Comparison of ENCODE assay signal across 8 mouse cellular contexts in the genomic region with DNA sequence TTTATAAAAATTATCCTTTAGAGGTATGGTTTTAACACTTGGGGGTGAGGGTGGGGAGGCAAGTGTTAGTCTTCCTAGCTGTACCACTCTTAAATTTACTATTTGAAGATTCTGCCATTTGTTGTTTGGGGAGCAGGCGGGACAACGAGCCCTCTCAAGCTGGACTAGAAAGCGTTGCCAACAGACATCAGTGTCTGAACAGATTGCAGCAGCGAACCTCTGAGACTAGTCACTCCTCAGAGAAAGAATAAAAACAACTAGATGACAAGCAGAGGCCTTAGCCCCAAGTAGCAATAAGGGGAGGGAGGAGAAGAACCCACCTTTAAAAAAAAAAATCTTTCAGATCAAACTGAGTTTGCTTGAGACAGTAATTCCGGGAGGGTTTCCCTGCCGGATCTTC. TPM values are rescaled to one million over a fixed set of nuclear protein-coding genes. Genes with fewer than 3 reads are reported as not detected.
DNase-seq lines count a peak whose midpoint lies in the region; ATAC-seq and TF ChIP-seq lines count a peak whose summit lies in the region.

No protein-coding gene starts in this region.

- H3K27ac ChIP-seq in brown adipose tissue, adult 24 weeks (replicated peaks; ENCODE audit: low read depth, low read length): peak overlapping the region; percentile 90
- H3K27ac ChIP-seq in heart, postnatal 0 days (ENCODE audit: low read depth): peak overlapping the region; percentile 66; the same call in 1 of the 2 replicates
- H3K27ac ChIP-seq in liver, embryonic 15.5 days (replicated peaks): no peak overlapping the region

- H3K4me2 ChIP-seq in heart, postnatal 0 days (ENCODE audit: low read depth, low read length): peak overlapping the region; percentile 66
- peak overlapping the region; percentile 88 for H3K4me2 ChIP-seq in liver, embryonic 15.5 days

- H3K9ac ChIP-seq in heart, postnatal 0 days (replicated peaks; ENCODE audit: low read depth, low read length): peak overlapping the region; percentile 57
- H3K9ac ChIP-seq in liver, embryonic 15.5 days: peak overlapping the region; percentile 65

- no peaks in the 10 kb centered on the region for H3K9me3 ChIP-seq in heart, postnatal 0 days (replicated peaks; ENCODE audit: control insufficient read depth, low read length)
- no peaks in the 10 kb centered on the region for H3K9me3 ChIP-seq in liver, embryonic 15.5 days (replicated peaks)

- WGBS in heart, postnatal 0 days: 10% methylated on average over 6 of the region's 6 CpGs
- WGBS in liver, embryonic 15.5 days (ENCODE audit: insufficient replicate concordance): 24% methylated on average over 6 of the region's 6 CpGs

- peak; percentile 1 to 6 for DNase-seq in layer of hippocampus, adult 18-20 months (ENCODE audit: low spot score in 2 of 2)
- DNase-seq in layer of hippocampus, adult 9-10 months (ENCODE audit: low spot score): no peak
- DNase-seq in heart, postnatal 0 days (ENCODE audit: low spot score): no peak
- no peak for DNase-seq in layer of hippocampus, postnatal 36 days
- no peak for DNase-seq in adrenal gland, postnatal 4 days (ENCODE audit: low spot score in 2 of 2)

- H3K36me3 ChIP-seq in heart, postnatal 0 days (replicated peaks; ENCODE audit: control insufficient read depth, insufficient read depth, low read length): no peaks in the 10 kb centered on the region; the same call in 1 of the 2 replicates
- no peaks in the 10 kb centered on the region for H3K36me3 ChIP-seq in liver, embryonic 15.5 days (replicated peaks)

- H3K4me1 ChIP-seq in brown adipose tissue, adult 24 weeks (ENCODE audit: control insufficient read depth, insufficient read depth, insufficient read length, low read length): peaks cover 3% of the 10 kb centered on the region; the same call in 1 of the 2 replicates
- H3K4me1 ChIP-seq in heart, postnatal 0 days (ENCODE audit: control insufficient read depth, insufficient read depth): peaks cover 8% of the 10 kb centered on the region; the same call in 1 of the 2 replicates
- H3K4me1 ChIP-seq in liver, embryonic 15.5 days (replicated peaks): peaks cover 19% of the 10 kb centered on the region

- TF ChIP-seq CTCF in heart, postnatal 0 days (IDR thresholded peaks at IDR 0.05; ENCODE audit: low read depth): no peak

- ATAC-seq in heart, postnatal 0 days (ENCODE audit: insufficient read depth, low read depth): no peak
- ATAC-seq in liver, embryonic 15.5 days (ENCODE audit: insufficient read depth): no peak
- ATAC-seq in activated CD4-positive, CD25-positive, alpha-beta regulatory T cell, adult 4 months: no peak

- TF ChIP-seq EP300 in heart, postnatal 0 days (IDR thresholded peaks at IDR 0.05; ENCODE audit: low read depth): no peak

- no peaks in the 10 kb centered on the region for H3K27me3 ChIP-seq in heart, postnatal 0 days (ENCODE audit: control insufficient read depth, insufficient read depth, low read length)
- no peaks in the 10 kb centered on the region for H3K27me3 ChIP-seq in liver, embryonic 15.5 days

- peak overlapping the region; percentile 68 for H3K4me3 ChIP-seq in brown adipose tissue, adult 24 weeks (ENCODE audit: insufficient read depth, low read depth, low read length)
- peak overlapping the region; percentile 57 for H3K4me3 ChIP-seq in heart, postnatal 0 days (ENCODE audit: low read depth, low read length)
- peak overlapping the region; percentile 65 for H3K4me3 ChIP-seq in liver, embryonic 15.5 days (replicated peaks)

RNA-seq across cellular contexts. Expression of a gene that starts 0.8 kb away (rescaled TPM):
- total RNA-seq in layer of hippocampus, adult 18-20 months (2021): 1 to 10 TPM; 2.2 to 2.6 TPM
- polyA plus RNA-seq in brown adipose tissue, adult 24 weeks (2012; ENCODE audit: insufficient read depth, insufficient read length, missing spikeins): 174 and 203 TPM in 2 replicates
- total RNA-seq in heart, postnatal 0 days (2014; rRNA removed; ENCODE audit: low replicate concordance): 27.9 and 51.8 TPM in 2 replicates
- 50.0 and 54.4 TPM in 2 replicates for polyA plus RNA-seq in heart, postnatal 0 days (2015; fragmentation: Nextera tagmentation; extraction: Ambion mirVana)
- 20.6 and 23.0 TPM in 2 replicates for polyA plus RNA-seq in liver, embryonic 15.5 days (2015; fragmentation: Nextera tagmentation; extraction: Ambion mirVana)
- polyA plus RNA-seq in activated CD4-positive, CD25-positive, alpha-beta regulatory T cell, adult 4 months (2017; shearing (Covaris generic)): 10 to 100 TPM; 22.0 to 28.1 TPM
- 1 to 10 TPM; 2.0 to 2.2 TPM for total RNA-seq in layer of hippocampus, postnatal 36 days (2021)
- 10 to 100 TPM; 71.9 to 76.9 TPM for total RNA-seq in adrenal gland, postnatal 4 days (2021)

RNA-seq across cellular contexts. Expression of a gene that starts 43.0 kb away (rescaled TPM):
- total RNA-seq in layer of hippocampus, adult 18-20 months (2021): 10 to 100 TPM; 19.1 to 21.8 TPM
- 23.0 and 42.4 TPM in 2 replicates for polyA plus RNA-seq in brown adipose tissue, adult 24 weeks (2012; ENCODE audit: insufficient read depth, insufficient read length, missing spikeins)
- 29.1 and 29.7 TPM in 2 replicates for total RNA-seq in heart, postnatal 0 days (2014; rRNA removed; ENCODE audit: low replicate concordance)
- polyA plus RNA-seq in heart, postnatal 0 days (2015; fragmentation: Nextera tagmentation; extraction: Ambion mirVana): 51.4 and 56.8 TPM in 2 replicates
- polyA plus RNA-seq in liver, embryonic 15.5 days (2015; fragmentation: Nextera tagmentation; extraction: Ambion mirVana): 48.2 and 52.1 TPM in 2 replicates
- 10 to 100 TPM; 66.2 to 71.5 TPM for polyA plus RNA-seq in activated CD4-positive, CD25-positive, alpha-beta regulatory T cell, adult 4 months (2017; shearing (Covaris generic))
- total RNA-seq in layer of hippocampus, postnatal 36 days (2021): 10 to 100 TPM; 19.8 TPM
- total RNA-seq in adrenal gland, postnatal 4 days (2021): 10 to 100 TPM; 35.9 to 38.1 TPM

Comparison
In these comparisons a context has a peak if more than half of its experiments do, and no peak if none do; other contexts are left out.
1. DNase-seq: peak in layer of hippocampus, adult 18-20 months (2 of 2); none in layer of hippocampus, adult 9-10 months (single experiment), heart, postnatal 0 days (single experiment), layer of hippocampus, postnatal 36 days (0 of 2) and adrenal gland, postnatal 4 days (0 of 2).
2. Peak in every context shown above with its lines, with median percentiles within 50 percentile points of each other: H3K4me3 ChIP-seq.